Mouse (Mus musculus) kidney, adult 11 months (tissue): ENCODE measurements around the gene Ky.

Source experiments
- DNase-seq: peaks from one replicate; pipeline ENCODE4 v3.0.0; 2022

Ky gene

DNA sequence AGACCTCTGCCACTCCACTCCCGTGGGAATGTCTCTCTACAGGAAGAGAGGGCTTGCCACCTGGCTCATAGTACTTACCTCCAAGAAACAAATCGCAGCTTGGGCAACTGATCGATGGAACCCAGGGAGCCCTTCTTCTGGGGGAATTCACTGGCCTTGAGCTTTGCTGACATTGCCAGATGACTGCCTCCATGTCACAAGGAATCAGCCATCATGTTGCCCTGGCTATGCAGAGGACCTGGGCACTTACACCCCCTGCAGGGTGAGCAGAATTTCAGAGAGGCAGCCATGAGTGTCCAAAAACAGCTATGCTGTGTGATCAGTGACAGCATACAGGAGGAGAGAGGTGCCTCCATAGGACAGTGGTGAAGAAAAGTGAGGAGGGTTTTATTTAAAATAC lies 48.2 kb downstream of the Ky start:
- no peak for DNase-seq

DNA sequence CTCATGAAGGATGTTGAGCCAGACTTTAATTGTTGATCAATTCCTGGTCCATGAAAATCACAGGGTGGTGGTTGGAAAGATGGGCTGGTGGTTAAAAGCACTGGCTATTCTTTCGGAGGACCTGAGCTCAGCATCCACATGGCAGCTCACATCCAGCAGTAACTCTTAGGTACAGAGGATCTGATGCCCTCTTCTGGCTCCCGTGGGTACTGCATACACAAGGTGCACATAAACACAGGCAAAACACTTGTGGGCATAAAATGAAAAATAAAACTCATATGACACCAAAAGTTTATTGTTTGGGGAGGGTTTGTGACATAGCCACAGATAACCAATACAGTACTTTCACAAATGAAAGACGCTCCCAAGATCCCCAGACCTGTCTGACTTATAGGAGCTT lies 52.9 kb downstream of the Ky start:
- DNase-seq = no peak

DNA sequence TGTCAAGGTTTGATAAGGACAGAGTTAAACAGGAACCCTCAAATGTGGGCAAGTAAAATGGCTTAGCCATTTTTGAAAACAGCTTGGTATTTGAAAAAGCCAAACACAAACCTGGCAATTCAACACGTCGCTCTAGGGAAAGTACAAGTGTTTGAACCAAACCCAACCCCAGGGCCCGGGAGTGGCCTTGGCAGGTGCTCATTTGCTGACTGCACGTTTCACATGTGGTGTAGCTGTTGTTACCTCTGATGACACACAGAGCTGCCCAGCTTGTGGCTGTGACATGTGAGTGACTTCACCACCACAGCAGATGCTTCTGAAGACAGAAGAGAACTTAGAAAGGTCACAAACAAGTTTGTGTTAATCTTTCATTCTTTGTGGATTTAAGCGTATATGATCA lies 67.3 kb downstream of the Ky start:
- DNase-seq = no peak

DNA sequence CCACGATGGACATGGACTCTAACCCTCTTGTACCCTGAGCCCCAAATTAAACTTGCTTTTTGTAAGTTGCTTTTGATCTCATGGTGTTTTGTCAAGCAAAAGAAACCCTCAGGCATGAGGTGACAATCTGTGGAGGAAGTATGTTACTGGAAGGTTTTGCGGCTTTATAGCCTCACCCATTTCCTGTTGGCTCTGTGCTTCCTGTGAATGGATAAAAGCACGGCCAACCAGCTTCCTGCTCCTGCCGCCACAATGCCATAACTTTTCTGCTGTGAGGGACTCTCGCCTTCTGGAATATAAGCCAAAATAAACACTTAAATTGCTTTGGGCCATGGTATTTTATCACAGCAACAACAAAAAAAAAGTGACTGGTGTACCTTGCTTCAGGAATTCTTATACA lies 71.9 kb downstream of the Ky start:
- peak; percentile 15 for DNase-seq

DNA sequence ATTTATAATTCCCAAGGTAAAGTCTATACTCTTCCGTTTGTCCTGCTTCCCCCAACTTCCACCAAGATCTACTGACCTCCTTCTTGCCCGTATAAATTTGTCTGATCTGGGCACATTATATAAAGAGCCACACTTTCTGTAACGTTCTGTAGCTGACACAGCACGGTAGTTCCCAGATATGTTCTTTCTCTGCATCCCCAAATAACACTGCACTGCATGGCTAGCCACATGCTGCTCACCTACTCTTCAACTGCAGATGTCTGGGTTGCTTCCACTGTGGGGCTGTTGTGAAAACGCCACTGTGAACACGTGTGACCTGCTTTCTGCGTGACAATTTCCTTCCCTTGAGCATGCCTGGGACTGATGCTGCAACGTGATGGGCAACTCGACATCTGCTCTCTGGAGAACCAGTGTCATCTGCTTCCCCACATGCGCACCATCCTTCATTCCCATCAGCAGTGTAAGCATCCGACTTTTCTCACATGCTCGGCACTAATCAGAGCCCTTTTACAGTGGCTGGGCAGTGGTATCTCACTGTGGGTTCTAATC lies 76.4 kb downstream of the Ky start:
- no peak for DNase-seq

DNA sequence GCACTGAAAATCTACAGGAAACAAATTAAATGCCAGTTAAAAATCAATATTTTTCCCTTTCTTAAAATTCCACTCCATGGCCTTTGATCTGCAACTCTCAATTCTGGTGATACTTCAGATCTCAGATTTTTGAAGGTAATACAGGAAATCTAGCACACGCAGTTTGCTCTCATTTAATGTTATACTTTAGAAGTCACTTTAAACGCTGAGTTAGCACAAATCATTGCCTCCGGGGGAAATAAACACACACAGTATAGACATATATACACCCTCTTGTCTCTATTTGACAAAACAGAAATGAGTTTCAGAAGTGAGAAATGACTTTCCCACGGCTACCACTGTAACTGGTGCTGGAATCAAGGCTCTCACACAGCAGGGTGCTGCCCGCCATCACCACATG lies 81.8 kb downstream of the Ky start:
- DNase-seq = no peak

DNA sequence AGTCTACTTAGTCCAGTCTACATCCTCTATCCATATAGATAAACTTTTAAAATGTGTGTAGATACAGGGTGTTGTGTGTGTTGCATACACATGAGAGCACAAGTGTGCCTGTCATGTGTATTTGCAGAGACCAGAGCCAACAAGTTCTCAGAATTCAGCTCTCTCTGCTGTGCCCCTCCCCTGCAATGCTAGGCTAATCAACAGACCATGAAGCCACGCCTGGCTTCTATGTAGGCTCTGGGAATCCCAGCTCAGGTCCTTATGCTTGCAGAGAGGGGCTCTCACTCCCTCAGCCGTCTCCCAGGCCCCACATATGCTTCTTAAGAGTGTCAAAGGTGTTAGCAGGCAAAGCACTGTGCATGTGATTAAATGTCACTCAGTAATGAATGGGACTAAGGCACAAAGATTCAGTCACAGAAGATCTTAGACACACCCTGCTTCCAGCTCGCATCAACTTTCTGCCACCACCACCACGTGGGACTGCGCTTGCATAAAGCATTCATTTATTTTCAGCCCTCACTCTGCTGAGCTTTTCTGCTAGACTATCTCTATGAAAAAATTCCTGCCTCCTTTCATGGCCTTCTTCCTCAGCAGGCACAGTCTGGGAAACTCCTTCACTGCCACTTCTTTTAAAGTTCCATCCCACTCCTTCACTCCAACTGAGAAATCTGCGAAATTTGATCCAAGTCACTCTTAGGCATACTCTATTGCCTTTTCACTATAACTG lies 89.3 kb downstream of the Ky start:
- DNase-seq = no peak
